Mouse (Mus musculus) v-Abl transformed pro-B cells (cell line): Measurements from ENCODE around the gene Lzic.
"Not testable (repeated sequence)": the region's sequence is repeated elsewhere in the genome, so short reads cannot be mapped to it uniquely, and the experiment has no call there.

Experiments used
- in situ Hi-C, 2 experiments: fragments of 400-800 bp; cut with MboI; formaldehyde crosslinking; loops; one replicate each; pipeline ENCODE4 v1.15.1; 2025; ENCODE audit not compliant: unreplicated experiment in 2 of 2

Gene Lzic

DNA sequence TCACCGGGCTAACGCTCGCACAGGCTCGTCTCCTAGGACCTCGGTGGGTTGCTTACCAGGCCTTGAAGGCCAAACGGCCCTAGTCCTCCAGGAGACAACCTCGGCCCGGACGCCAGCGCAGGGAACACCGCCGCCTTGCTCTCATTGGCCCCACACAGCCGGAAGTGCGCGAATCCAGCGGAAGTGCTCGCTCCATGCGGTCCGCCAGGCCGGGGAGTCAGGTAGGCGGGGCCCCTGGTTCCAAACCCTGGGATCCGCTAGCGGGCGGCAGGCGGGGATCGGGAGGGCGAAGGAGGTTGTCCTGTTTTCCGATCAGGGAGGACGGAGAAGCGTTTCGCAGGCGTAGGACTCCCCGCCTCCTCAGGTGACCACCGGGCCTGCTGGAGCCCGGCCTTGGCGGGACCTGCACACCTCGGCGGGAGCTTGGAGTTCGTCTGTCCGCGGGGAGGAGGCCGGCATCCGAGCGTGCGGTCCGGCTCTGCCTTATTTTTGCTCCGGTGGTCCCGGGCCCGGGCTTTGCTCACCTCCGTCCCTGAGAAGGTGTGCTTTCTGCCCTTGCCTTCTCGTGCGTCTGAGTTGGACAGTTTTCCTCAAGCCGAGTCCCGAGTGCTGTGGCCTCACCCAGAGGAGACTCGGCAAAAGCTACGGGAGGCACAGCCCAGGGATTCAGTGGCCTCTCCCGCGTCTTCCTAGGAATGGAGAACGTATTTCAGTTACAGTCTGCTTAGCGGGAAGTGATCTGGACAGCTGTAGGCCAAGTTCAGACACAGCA, at the start of gene Lzic, which contains the start of gene Nmnat1:
Gene Lzic, plus strand, starts transcription at position 177 of the 772 bp plus-strand sequence.
Gene Nmnat1, minus strand, starts transcription at position 150 of the 772 bp plus-strand sequence.
- in situ Hi-C loops, result no loop called here

DNA sequence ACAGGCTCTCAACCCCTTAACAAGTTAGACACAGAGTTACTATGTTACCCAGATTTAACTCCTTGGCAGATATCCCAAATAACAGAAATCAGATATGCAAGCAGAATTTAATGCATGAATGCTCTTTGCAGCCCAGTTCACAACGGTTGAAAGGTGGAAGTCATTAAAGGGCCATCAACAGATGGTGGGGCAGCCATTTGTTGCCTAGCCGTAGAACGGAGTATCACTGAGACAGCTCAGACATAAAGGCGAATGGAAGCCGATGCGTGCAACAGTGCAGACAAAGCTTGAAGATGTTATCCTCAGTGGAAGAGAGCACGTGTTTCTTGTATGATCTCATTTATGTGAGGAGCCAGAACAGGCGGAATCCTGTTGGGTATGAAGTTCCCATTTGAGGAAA, 44.5 kb upstream of the Lzic start:
- in situ Hi-C loops, result loop anchor here (5.0 to 25.0 kb wide), 2 partner anchors 63 to 303 kb away; partner anchors contain the start of genes Cenps (in 1 of the 2) and Cort (in 1 of the 2)

GRCm38 (mm10) chr4:149442436-149442835, 42.6 kb upstream of the Lzic start:
- in situ Hi-C loops, result loop anchor here (5.0 to 25.0 kb wide), 2 partner anchors 65 to 305 kb away; partner anchors contain the start of genes Cenps (in 1 of the 2) and Cort (in 1 of the 2)

- in situ Hi-C loops, result loop anchor here (5.0 to 25.0 kb wide), 2 partner anchors 67 to 307 kb away; partner anchors contain the start of genes Cenps (in 1 of the 2) and Cort (in 1 of the 2)
Measured at GRCm38 (mm10) chr4:149444465-149444864, 40.6 kb upstream of the Lzic start.

DNA sequence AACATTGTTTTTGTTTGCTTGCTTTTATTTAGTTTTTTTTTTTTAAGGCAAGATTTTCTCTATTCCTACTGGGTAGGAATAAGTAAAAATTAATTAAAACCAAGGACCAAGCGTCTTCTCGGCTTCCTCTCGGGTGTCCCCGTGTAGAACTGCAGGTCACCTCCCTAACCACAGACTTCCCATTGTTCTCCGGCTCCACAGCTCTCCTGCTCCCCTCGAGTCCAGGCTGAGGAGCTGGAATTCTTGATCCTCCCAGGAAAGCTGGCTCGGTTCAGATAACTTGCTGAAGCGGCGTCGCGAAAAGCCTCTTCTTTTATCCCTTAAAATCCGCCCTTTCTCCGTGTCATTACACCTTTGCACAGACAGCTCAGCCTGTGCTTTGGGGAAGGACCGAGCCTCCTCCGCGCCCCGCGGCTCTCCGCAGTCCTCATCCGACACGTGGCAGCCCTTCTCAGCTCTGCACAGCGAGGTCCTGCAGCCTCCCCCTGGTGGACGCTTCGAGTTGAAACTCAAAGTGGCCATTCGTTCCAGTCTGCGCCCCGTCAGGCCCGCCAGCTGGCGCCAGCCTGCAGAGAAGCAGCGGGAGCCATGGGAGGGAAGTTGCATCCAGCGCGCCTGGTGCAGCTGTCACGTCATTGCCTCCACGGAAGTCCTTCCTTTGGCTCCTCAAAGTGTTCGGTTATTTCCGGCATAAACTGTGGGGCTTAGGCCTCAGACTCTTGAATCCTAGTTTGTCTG, 39.9 kb upstream of the Lzic start:
- in situ Hi-C loops, result loop anchor here (5.0 to 25.0 kb wide), 2 partner anchors 68 to 308 kb away; partner anchors contain the start of genes Cenps (in 1 of the 2) and Cort (in 1 of the 2)

DNA sequence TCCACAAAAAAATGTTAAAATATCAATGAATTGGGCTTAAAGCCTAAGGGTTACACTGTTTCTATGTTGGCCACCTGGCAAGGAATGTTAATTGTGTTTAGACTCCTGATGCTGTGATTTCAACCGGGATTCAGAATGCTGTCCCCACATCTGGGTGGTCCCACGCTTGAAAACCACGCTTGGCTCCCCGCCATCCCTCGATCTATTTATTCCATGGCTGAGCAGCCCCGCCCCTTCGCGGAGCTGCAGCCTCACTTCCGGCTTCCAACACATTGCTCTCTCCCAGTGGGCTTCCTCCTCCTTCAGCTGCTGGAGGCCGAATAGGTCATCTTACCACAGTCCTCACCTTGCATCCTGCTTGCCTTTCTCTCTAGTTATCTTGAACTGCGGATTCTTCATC, 39.2 kb upstream of the Lzic start:
- in situ Hi-C loops, result loop anchor here in 1 of 2 experiments (25.0 kb wide), 1 partner anchor 309 kb away; the partner anchor contains the start of genes Cenps and Cort

GRCm38 (mm10) chr4:149446309-149446708, 38.7 kb upstream of the Lzic start:
- in situ Hi-C loops, result loop anchor here in 1 of 2 experiments (25.0 kb wide), 1 partner anchor 309 kb away; the partner anchor contains the start of genes Cenps and Cort

DNA sequence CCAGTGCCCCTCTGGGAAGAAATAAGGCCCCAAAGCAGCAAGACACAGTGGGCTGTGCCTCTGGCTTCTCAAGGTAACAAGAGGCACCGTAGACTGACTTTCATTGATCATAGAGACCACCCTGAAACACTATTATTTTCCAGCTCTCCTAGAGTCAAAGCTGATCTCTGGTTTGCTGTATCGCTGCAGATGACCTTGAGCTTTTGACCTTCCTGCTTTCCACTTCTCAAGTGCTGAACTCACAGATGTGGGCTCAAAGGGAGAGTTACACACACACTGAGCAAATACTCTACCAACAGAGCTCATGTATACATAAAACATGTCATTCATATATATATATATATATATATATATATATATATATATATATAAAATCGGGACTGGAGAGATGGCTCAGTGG, 34.4 kb upstream of the Lzic start:
- in situ Hi-C loops, result loop anchor here (5.0 to 10.0 kb wide), 5 partner anchors 38 to 306 kb away; no protein-coding TSS in a partner anchor

- in situ Hi-C loops, result loop anchor here (5.0 to 10.0 kb wide), 5 partner anchors 39 to 309 kb away; no protein-coding TSS in a partner anchor
Measured at GRCm38 (mm10) chr4:149453656-149454055, 31.4 kb upstream of the Lzic start.

GRCm38 (mm10) chr4:149454263-149454662, 30.8 kb upstream of the Lzic start:
- in situ Hi-C loops, result loop anchor here (5.0 to 10.0 kb wide), 5 partner anchors 38 to 309 kb away; no protein-coding TSS in a partner anchor

- in situ Hi-C loops, result loop anchor here (5.0 to 10.0 kb wide), 5 partner anchors 37 to 310 kb away; no protein-coding TSS in a partner anchor
Measured at GRCm38 (mm10) chr4:149454879-149455278, 30.1 kb upstream of the Lzic start, which contains the start of gene Rbp7. Rbp7 (minus strand) TSS chr4:149454978.

- in situ Hi-C loops, result loop anchor here in 1 of 2 experiments (10.0 kb wide), 2 partner anchors 258 to 312 kb away; no protein-coding TSS in a partner anchor
Measured at GRCm38 (mm10) chr4:149457163-149457562, 27.9 kb upstream of the Lzic start.

GRCm38 (mm10) chr4:149457831-149458430, 27.1 kb upstream of the Lzic start:
- in situ Hi-C loops, result loop anchor here in 1 of 2 experiments (10.0 kb wide), 2 partner anchors 257 to 313 kb away; no protein-coding TSS in a partner anchor

DNA sequence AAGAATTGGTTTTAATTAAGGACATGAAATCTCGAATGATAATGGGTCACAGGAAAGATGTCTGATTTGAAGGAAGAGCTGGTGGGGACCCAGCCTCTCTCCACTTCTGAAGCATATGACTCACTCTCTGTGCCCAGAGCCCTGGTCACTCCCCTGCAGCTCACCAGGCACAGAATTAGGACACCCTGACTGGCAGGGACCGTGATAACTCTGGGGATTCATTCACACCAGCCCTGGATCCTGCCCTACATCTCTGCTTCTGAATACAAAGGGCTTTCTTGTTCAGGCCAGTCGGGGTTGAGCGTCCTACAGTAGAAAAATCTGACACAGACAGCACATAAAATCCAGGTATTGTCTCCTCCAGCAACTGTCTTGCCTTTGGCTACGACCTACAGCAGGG, 26.5 kb upstream of the Lzic start:
- in situ Hi-C loops, result loop anchor here in 1 of 2 experiments (10.0 kb wide), 2 partner anchors 256 to 314 kb away; no protein-coding TSS in a partner anchor

- in situ Hi-C loops, result loop anchor here in 1 of 2 experiments (10.0 kb wide), 2 partner anchors 255 to 315 kb away; no protein-coding TSS in a partner anchor
Measured at GRCm38 (mm10) chr4:149459425-149459824, 25.6 kb upstream of the Lzic start.

GRCm38 (mm10) chr4:149460475-149460874, 24.6 kb upstream of the Lzic start:
- in situ Hi-C loops, result not testable (repeated sequence)

GRCm38 (mm10) chr4:149461579-149462304, 23.3 kb upstream of the Lzic start:
- in situ Hi-C loops, result no loop called here

- in situ Hi-C loops, result no loop called here
Measured at GRCm38 (mm10) chr4:149462305-149462971, 22.6 kb upstream of the Lzic start.
